Mouse (Mus musculus) cortical plate, adult 2 months (tissue): ENCODE data around the gene Hmga1. TPM values are rescaled to one million over a fixed set of nuclear protein-coding genes. Genes with fewer than 3 reads are reported as not detected.

Experiments used
- H3K27ac ChIP-seq: fragments of 200-500 bp; 2 replicates; pipeline ENCODE4 v1.5.1; 2012; ENCODE audit warnings: low read length, control low read depth, inconsistent platforms; ENCODE audit not compliant: insufficient read depth
- H3K4me1 ChIP-seq: fragments of 200-500 bp; 2 replicates; pipeline ENCODE4 v1.6.1; 2011; ENCODE audit warnings: low read length; ENCODE audit not compliant: control insufficient read depth, insufficient read depth
- H3K4me3 ChIP-seq: fragments of 200-500 bp; 2 replicates; pipeline ENCODE4 v1.5.1; 2011; ENCODE audit warnings: mild to moderate bottlenecking, low read length, control low read depth; ENCODE audit not compliant: insufficient read depth
- CTCF ChIP-seq: fragments of 200-500 bp; IDR thresholded peaks from 2 replicates; pipeline ENCODE4 v1.5.1; 2011; ENCODE audit warnings: mild to moderate bottlenecking, control low read depth, low read length; ENCODE audit not compliant: insufficient read depth; ENCODE audit errors: extremely low read depth
- POLR2A ChIP-seq: fragments of 200-500 bp; IDR thresholded peaks from 2 replicates; pipeline ENCODE4 v1.6.1; 2011; ENCODE audit warnings: mild to moderate bottlenecking, low read length, control low read depth; ENCODE audit not compliant: insufficient read depth; ENCODE audit errors: extremely low read depth
- polyA plus RNA-seq: library from polyadenylated mRNA; depleted of rRNA; stranded (reverse); fragments of >200 nt; gene quantifications from 2 replicates; pipeline ENCODE4 v1.2.3, GENCODE M21; 2012

The Hmga1 gene
- polyA plus RNA-seq, 1 experiment: 75.1 TPM

GRCm38 (mm10) chr17:27549234-27549633 lies 7.1 kb upstream of the Hmga1 start:
- Histone ChIP-seq H3K4me3 (no peak overlapping the region), H3K27ac (no peak overlapping the region), H3K4me1 (no peaks in the 10 kb centered on the region)
- TF ChIP-seq CTCF: no peak
- no peak for TF ChIP-seq POLR2A

DNA sequence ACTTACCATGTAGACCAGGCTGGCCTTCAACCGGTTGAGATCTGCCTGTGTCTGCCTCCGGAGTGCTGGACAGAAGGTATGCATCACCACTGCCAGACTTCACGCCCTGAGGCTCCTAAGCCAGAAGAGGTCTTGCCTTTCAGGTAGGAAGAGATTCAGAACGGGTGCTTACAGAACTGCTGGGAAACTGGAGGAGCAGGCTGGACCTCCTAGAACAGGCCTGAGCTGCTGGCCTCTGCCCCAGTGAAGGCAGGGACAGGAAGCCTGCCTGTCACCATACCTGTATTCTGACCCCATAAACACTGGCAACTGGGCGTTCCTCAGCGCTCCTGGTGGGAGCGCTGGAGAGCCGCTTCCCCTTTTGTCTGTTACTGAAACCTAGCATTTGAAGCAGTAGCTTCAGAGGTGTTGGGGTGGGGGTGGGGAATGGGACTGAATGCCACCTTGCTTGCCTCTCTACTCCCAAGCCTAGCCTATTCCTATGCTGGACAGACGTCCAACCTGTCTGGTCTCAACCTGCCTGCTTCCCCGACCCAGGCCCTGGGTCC lies 4.8 kb upstream of the Hmga1 start:
- no peak for TF ChIP-seq CTCF
- TF ChIP-seq POLR2A: no peak
- Histone ChIP-seq H3K27ac (no peak overlapping the region), H3K4me3 (no peak overlapping the region)

GRCm38 (mm10) chr17:27552215-27553201 lies 3.8 kb upstream of the Hmga1 start:
- H3K27ac ChIP-seq: no peak overlapping the region
- TF ChIP-seq POLR2A (no peak), CTCF (no peak)
- H3K4me1 ChIP-seq: no peaks in the 10 kb centered on the region
- no peak overlapping the region for H3K4me3 ChIP-seq

More for the DNA sequence above, 4.8 kb upstream of the Hmga1 start:
- no peaks in the 10 kb centered on the region for H3K4me1 ChIP-seq

GRCm38 (mm10) chr17:27554062-27554960 lies 2.0 kb upstream of the Hmga1 start:
- no peak for TF ChIP-seq CTCF
- TF ChIP-seq POLR2A: no peak
- H3K4me3 ChIP-seq: no peak overlapping the region
- H3K4me1 ChIP-seq: no peaks in the 10 kb centered on the region
- H3K27ac ChIP-seq: no peak overlapping the region

- Histone ChIP-seq H3K27ac (no peak overlapping the region), H3K4me1 (no peaks in the 10 kb centered on the region), H3K4me3 (no peak overlapping the region)
- no peak for TF ChIP-seq POLR2A
Observed at GRCm38 (mm10) chr17:27555075-27555511, 1.2 kb upstream of the Hmga1 start.

DNA sequence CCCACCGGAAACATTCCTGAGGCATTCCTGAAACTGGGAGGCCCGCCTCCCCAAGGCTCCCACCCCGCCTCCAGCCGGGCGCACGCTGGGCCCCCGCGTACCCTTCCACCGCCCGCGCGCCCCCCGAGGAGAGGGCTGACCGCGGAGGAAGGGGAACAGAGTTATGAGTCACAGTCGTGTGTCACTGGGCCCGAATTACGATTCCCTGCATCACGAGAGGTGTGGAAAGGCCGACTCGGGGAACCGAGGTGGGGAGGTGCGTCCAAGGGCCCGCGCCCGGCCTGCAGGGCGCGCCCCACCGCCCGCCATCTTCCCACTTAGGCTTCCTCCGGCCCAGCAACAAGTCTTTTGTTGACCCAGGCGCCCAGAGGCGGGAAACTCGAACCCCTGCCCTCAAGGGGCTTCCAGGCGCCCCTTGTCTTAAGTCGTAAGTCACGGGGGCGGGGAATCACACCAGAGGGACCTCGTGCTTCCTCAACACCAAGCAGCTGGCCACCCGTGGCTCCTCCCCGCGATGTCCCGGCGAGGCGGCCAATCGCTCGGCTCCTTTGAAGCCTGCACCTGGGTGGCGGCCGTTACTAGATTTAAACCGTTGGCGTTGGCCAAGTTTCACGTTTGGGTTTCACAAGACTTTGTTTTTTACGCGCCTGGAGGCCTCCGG lies 655 bp upstream of the Hmga1 start:
- no peak for TF ChIP-seq CTCF
- no peak for TF ChIP-seq POLR2A
- Histone ChIP-seq H3K4me1 (no peaks in the 10 kb centered on the region), H3K4me3 (peak overlapping the region; percentile 85; the same call in 1 of the 2 replicates), H3K27ac (no peak overlapping the region)

DNA sequence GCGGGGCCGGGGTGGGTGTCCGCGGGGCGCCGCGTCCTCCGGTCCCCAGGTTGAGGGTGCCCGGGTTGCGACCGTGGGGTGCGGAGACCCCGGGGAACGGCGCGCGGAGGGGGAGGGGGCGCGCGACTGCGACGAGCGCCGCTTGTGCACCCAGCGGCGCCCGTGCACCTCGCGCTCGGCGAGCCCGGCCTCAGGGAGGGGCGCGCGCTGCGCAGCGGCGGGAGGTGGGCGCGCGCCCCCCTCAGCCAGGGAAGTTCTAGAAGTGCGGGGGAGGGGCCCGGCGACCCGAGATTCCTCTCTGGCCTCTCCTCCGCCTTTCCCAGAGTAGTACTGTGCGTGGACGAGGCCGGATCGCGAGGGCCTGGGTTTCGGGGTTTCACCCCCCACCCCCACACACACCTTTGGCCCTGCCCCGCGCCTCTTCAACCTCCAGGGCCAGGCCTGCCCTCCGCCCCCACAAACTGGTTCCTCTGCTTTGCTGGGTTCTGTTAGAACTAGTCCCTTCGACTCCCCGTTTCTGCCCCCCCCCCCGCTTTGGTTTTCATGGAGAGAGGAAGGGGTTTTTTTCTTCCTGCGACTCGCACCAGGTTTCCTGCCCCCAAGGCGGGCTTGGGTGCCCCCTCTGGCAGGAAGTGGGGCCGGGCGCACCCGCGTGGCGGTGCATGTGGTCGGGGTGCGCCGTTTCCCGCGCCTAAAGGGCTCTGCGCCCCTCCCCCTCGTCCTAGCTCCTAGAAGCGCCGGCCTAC lies 1.1 kb downstream of the Hmga1 start:
- TF ChIP-seq CTCF (no peak), POLR2A (no peak)
- Histone ChIP-seq H3K4me1 (no peaks in the 10 kb centered on the region), H3K27ac (no peak overlapping the region; the same call in 1 of the 2 replicates), H3K4me3 (peak overlapping the region; percentile 85)

DNA sequence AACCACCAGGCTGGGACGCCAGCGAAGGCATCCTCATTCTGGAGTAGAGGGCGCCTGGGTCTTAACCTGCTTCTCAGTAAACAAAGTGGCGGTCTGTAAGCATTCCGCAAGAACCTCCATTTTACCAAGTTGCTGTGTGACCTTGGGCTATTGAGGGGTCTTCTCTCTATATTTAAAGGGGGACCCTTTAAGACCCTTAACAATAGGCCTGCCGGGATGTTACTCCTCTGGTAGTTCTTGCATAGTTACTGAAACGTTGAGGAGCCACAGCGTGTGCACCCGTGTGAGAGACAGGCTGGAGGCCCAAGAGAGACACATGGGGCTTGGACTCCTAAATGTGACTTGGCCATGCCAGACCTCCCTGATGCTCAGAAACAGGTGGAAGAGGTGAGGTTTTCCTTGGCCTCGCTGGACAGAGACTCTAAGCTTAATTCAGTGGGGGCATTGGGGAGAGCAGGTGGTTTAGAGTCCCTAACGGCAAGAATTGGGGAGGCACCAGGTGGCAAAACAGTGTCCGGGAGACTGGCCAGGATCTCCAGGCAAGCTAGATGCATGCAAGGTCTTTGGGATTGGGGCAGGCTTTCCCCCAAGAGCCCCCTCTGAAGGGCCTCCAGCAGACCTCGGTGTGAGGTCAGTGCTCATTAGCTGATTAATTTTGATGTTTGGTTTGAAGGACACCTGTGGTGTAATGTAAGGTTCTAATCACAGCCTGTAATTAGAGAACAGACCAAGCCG lies 1.8 kb downstream of the Hmga1 start:
- H3K27ac ChIP-seq: no peak overlapping the region
- H3K4me1 ChIP-seq: no peaks in the 10 kb centered on the region
- peak overlapping the region; percentile 85; the same call in 1 of the 2 replicates for H3K4me3 ChIP-seq
- TF ChIP-seq CTCF (no peak), POLR2A (no peak)
